Mouse (Mus musculus) ES-E14 (cell line): Measurements from ENCODE around the gene Gjb4. TPM values are rescaled to one million over a fixed set of nuclear protein-coding genes. Genes with fewer than 3 reads are reported as not detected.

Experiments
- DNase-seq: peaks from one replicate; pipeline ENCODE4 v3.0.0-alpha.2; 2013; ENCODE audit warnings: low read depth, low spot score
- H3K27ac ChIP-seq: 2 replicates; pipeline ENCODE4 v1.5.1; 2012; ENCODE audit warnings: low read depth, mild to moderate bottlenecking, low read length, moderate library complexity, mixed read lengths; ENCODE audit not compliant: poor library complexity, insufficient read depth, severe bottlenecking
- H3K36me3 ChIP-seq: 2 replicates; pipeline ENCODE4 v1.6.1; 2012; ENCODE audit warnings: mild to moderate bottlenecking, low read length, moderate library complexity, mixed read lengths; ENCODE audit not compliant: control insufficient read depth, poor library complexity, insufficient read depth, severe bottlenecking
- H3K4me1 ChIP-seq, 2 experiments: fragments of 150-350 bp in 1 of 2; sonication (generic) in 1 of 2; 2 replicates each; pipeline ENCODE4 v1.6.1; 2012; ENCODE audit warnings: low read length in 2 of 2, mild to moderate bottlenecking in 1 of 2, mixed read lengths in 1 of 2; ENCODE audit not compliant: control insufficient read depth in 2 of 2, insufficient read depth in 2 of 2, poor library complexity in 1 of 2
- H3K4me3 ChIP-seq, 2 experiments: fragments of 150-350 bp in 1 of 2; sonication (generic) in 1 of 2; 2 replicates each; pipeline ENCODE4 v1.5.1; 2012; ENCODE audit warnings: low read length in 2 of 2, low read depth in 1 of 2, mild to moderate bottlenecking in 1 of 2, mixed read lengths in 1 of 2; ENCODE audit not compliant: insufficient read depth in 1 of 2, poor library complexity in 1 of 2, severe bottlenecking in 1 of 2
- H3K9ac ChIP-seq: 2 replicates; pipeline ENCODE4 v1.6.1; 2012; ENCODE audit warnings: low read depth, mild to moderate bottlenecking, low read length, mixed read lengths; ENCODE audit not compliant: poor library complexity, insufficient read depth, severe bottlenecking
- H3K9me3 ChIP-seq: fragments of 150-350 bp; sonication (generic); 2 replicates; pipeline ENCODE4 v1.6.1; 2012; ENCODE audit warnings: low read depth, mild to moderate bottlenecking, low read length; ENCODE audit not compliant: control insufficient read depth, insufficient read depth
- CHD2 ChIP-seq: IDR thresholded peaks from 2 replicates; pipeline ENCODE4 v1.6.1; 2014; ENCODE audit warnings: mild to moderate bottlenecking, low read depth, low read length, inconsistent platforms
- HCFC1 ChIP-seq: IDR thresholded peaks from 2 replicates; pipeline ENCODE4 v1.6.1; 2012; ENCODE audit warnings: low read length, inconsistent platforms, borderline replicate concordance; ENCODE audit not compliant: insufficient read depth
- MAFK ChIP-seq: IDR thresholded peaks from 2 replicates; pipeline ENCODE4 v1.6.1; 2014; ENCODE audit warnings: mild to moderate bottlenecking, low read depth, low read length, inconsistent platforms; ENCODE audit not compliant: insufficient read depth
- ZC3H11A ChIP-seq: IDR thresholded peaks from 2 replicates; pipeline ENCODE4 v1.6.1; 2012; ENCODE audit warnings: low read depth, mild to moderate bottlenecking, inconsistent platforms, low read length, borderline replicate concordance
- ZNF384 ChIP-seq: IDR thresholded peaks from 2 replicates; pipeline ENCODE4 v1.6.1; 2012; ENCODE audit warnings: low read depth, low read length, inconsistent platforms
- in situ Hi-C, 2 experiments: fragments of 600-800 bp; cut with MboI; formaldehyde crosslinking; loops; one replicate each; pipeline ENCODE4 v1.15.1; 2025; ENCODE audit warnings: low sequenced_read_pairs in 2 of 2, inconsistent platforms in 1 of 2; ENCODE audit not compliant: unreplicated experiment in 2 of 2
- total RNA-seq: library from RNA; depleted of rRNA; stranded (reverse); fragments of 300-350 nt; gene quantifications from 2 replicates; pipeline ENCODE4 v1.2.3, GENCODE M21; 2012

The Gjb4 gene
- total RNA-seq, 1 experiment: 1.6 TPM

DNA sequence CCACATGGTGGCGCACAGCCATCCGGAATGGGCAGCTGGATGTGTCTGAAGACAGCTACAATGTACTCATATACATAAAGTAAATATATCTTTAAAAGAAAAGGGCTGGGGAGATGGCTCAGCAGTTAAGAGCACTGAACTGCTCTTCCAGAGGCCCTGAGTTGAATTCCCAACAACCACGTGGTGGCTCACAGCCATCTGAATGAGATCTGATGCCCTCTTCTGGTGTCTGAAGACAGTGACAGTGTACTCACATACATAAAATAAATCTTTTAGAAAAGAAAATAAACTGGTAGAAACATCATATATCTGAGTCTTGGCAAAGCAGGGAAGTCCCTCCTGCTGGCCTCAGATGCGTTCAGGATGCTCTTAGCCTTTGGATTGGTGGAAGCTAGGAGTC, 36.7 kb downstream of the Gjb4 start:
- no peak overlapping the region for H3K27ac ChIP-seq
- H3K4me1 ChIP-seq: peaks cover 3 to 12% of the 10 kb centered on the region in 2 experiments; a peak in 3 of 4 replicates
- no peak overlapping the region for H3K9ac ChIP-seq
- in situ Hi-C loops: loop anchor here in 1 of 2 experiments (10.0 kb wide), 1 partner anchor 242 kb away; the partner anchor contains the start of gene Zmym6
- DNase-seq: no peak
- TF ChIP-seq CHD2 (no peak), ZNF384 (no peak), HCFC1 (no peak), MAFK (no peak), ZC3H11A (no peak)
- no peaks in the 10 kb centered on the region for H3K9me3 ChIP-seq
- no peaks in the 10 kb centered on the region for H3K36me3 ChIP-seq
- H3K4me3 ChIP-seq: no peak overlapping the region

DNA sequence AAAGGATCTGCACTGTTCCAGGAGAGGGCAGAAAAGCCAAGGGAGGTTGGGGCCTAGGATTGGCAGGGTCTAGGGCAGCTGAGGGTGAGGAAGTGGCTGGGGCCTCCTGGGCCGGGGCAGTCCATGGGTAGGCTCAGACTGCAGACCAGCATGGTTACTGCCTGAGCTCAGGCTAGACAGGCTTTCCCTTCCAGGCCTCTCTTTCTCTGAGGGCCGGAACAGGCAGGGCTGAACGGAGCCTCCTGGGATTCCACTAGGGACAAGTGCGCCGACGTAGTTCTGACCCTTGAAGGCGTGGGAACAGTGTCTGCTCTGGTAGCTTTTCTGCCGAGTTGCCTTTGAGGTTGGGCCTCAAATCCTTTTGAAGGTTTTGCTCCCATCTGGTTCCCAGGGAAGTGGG, 38.1 kb downstream of the Gjb4 start:
- H3K9ac ChIP-seq: no peak overlapping the region
- no peaks in the 10 kb centered on the region for H3K9me3 ChIP-seq
- in situ Hi-C loops: loop anchor here in 1 of 2 experiments (10.0 kb wide), 1 partner anchor 241 kb away; the partner anchor contains the start of gene Zmym6
- peaks cover 3 to 12% of the 10 kb centered on the region in 2 experiments; a peak in 3 of 4 replicates for H3K4me1 ChIP-seq
- H3K27ac ChIP-seq: no peak overlapping the region
- H3K4me3 ChIP-seq: no peak overlapping the region
- H3K36me3 ChIP-seq: no peaks in the 10 kb centered on the region
- TF ChIP-seq CHD2 (no peak), HCFC1 (no peak), ZC3H11A (no peak), MAFK (no peak), ZNF384 (no peak)
- no peak for DNase-seq

DNA sequence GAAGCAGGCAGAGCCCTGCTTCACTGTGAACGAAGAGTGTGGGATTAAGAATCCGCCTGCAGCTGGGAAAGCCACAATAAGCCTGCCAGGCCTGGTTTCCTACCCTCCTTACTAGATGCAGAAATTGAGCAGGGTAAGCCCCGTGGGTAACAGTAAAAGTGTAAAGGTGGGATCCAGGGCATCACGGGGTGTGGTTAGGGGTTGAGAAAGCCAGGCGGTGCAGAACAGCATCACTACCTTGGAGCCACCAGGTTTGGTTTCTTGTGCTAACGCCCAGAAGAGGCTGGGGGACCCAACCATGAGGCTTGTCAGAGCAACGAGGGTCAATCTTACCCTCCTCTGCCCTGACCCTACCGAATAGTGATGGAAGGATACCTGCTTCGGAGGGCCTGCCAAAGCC, 39.3 kb downstream of the Gjb4 start:
- H3K9me3 ChIP-seq: no peaks in the 10 kb centered on the region
- H3K4me1 ChIP-seq: peaks cover 3 to 12% of the 10 kb centered on the region in 2 experiments; a peak in 3 of 4 replicates
- DNase-seq: no peak
- in situ Hi-C loops: loop anchor here in 1 of 2 experiments (10.0 kb wide), 1 partner anchor 240 kb away; the partner anchor contains the start of gene Zmym6
- TF ChIP-seq ZNF384: no peak
- no peak for TF ChIP-seq ZC3H11A
- no peak for TF ChIP-seq MAFK
- TF ChIP-seq CHD2: no peak
- TF ChIP-seq HCFC1: no peak
- no peak overlapping the region for H3K27ac ChIP-seq
- 0 out of 4 replicates have a peak overlapping the region, but pooled peaks of 1 of the 2 experiments have one; percentile 90 for H3K4me3 ChIP-seq
- no peaks in the 10 kb centered on the region for H3K36me3 ChIP-seq
- H3K9ac ChIP-seq: no peak overlapping the region

DNA sequence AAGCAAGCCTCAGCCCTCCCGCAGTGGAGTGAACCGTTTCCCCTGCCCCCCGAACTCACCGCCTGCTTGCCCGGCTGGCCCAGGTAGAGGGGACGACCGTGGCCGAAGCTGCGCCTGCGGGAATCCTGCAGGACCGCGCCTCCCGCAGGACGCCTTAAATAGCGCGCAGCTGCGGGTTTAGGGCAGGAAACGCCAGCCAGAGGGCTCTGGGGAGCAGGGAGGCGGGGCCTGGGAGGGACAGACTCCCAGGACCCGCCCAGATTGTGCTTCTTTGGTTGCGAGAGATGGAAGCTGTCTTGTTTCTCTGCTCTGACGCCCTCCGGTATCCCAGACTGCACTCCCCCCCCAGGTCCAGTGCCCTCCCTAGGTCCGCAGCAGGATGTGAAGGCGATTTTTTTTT, 40.0 kb downstream of the Gjb4 start, which contains the start of gene Gja4:
Gene Gja4 (minus strand): TSS at position 179 of the 400 bp plus-strand sequence.
- Histone ChIP-seq H3K27ac (no peak within 1 kb of the TSS), H3K9ac (peak within 1 kb of the TSS; percentile 59), H3K4me1 (peaks cover 3 to 12% of the 10 kb centered on the region in 2 experiments; a peak in 3 of 4 replicates), H3K36me3 (no peaks in the 10 kb centered on the region), H3K9me3 (no peaks in the 10 kb centered on the region), H3K4me3 (peak within 1 kb of the TSS; percentile 73 to 90)
- in situ Hi-C loops: loop anchor here in 1 of 2 experiments (10.0 kb wide), 1 partner anchor 239 kb away; the partner anchor contains the start of gene Zmym6
- 0 out of 2 replicates have a peak, but pooled peaks have one; percentile 5 for TF ChIP-seq ZNF384
- TF ChIP-seq MAFK: no peak
- DNase-seq: peak; percentile 73
